Mouse (Mus musculus) testis, adult 2 months (tissue): ENCODE measurements around the gene Tecta.

ENCODE experiments used
- CTCF ChIP-seq: fragments of 200-500 bp; IDR thresholded peaks from 2 replicates; pipeline ENCODE4 v1.5.1; 2012; ENCODE audit warnings: low read depth, mild to moderate bottlenecking, inconsistent platforms, low read length, moderate library complexity; ENCODE audit not compliant: control insufficient read depth, insufficient read depth, insufficient replicate concordance
- POLR2A ChIP-seq: fragments of 200-500 bp; IDR thresholded peaks from 2 replicates; pipeline ENCODE4 v1.6.1; 2012; ENCODE audit warnings: low read depth, mild to moderate bottlenecking, inconsistent platforms, low read length, moderate library complexity; ENCODE audit not compliant: control insufficient read depth

- peak; percentile 50; the same call in 1 of the 2 replicates for TF ChIP-seq CTCF
- no peak for TF ChIP-seq POLR2A
These were observed 79.1 kb downstream of the Tecta start for GRCm38 (mm10) chr9:42320616-42321015.
